Mouse (Mus musculus): ENCODE data around the gene Rps2. TPM values are rescaled to one million over a fixed set of nuclear protein-coding genes. Genes with fewer than 3 reads are reported as not detected.

Gene Rps2
- total RNA-seq, 2 experiments from 2014 or later: 508 to 641 TPM

GRCm38 (mm10) chr17:24766266-24766875 is 48.5 kb downstream of the Rps2 start:
- intact Hi-C loops (cut with DNase I): no loop called here
- DNase-seq: no peak
- H3K4me3 ChIP-seq: no peak overlapping the region
- no peak for TF ChIP-seq CTCF (IDR thresholded peaks at IDR 0.05)
- no peak overlapping the region for H3K27ac ChIP-seq

GRCm38 (mm10) chr17:24769146-24769545 is 51.2 kb downstream of the Rps2 start:
- TF ChIP-seq CTCF (IDR thresholded peaks at IDR 0.05): no peak
- Histone ChIP-seq H3K27ac (no peak overlapping the region), H3K4me3 (no peak overlapping the region)
- no peak for DNase-seq
- intact Hi-C loops (cut with DNase I): no loop called here

Other genes with a start within 250 kb of the Rps2 start
- 10 to 100 TPM; 11.4 to 16.5 TPM for gene E4f1, start 247.8 kb upstream of the Rps2 start, total RNA-seq (2021)
- 10 to 100 TPM; 50.8 to 56.3 TPM for gene Pgp, start 247.7 kb upstream of the Rps2 start, total RNA-seq (2021)
- gene Bricd5, start 244.2 kb upstream of the Rps2 start, total RNA-seq (2021): not detected
- gene Mlst8, start 239.0 kb upstream of the Rps2 start, total RNA-seq (2021): 10 to 100 TPM; 12.1 to 14.8 TPM
- under 1 TPM in 1 of 2 experiments, not detected in 1; 0.08 TPM for gene Caskin1, start 229.5 kb upstream of the Rps2 start, total RNA-seq (2021)
- gene Traf7, start 190.2 kb upstream of the Rps2 start, total RNA-seq (2021): 10 to 100 TPM; 27.3 to 35.2 TPM
- not detected for gene Rab26, start 183.9 kb upstream of the Rps2 start, total RNA-seq (2021)
- 10 to 100 TPM; 18.3 to 25.0 TPM for gene Pkd1, start 168.3 kb upstream of the Rps2 start, total RNA-seq (2021)
- gene Tsc2, start 85.5 kb upstream of the Rps2 start, total RNA-seq (2021): 10 to 100 TPM; 84.9 to 90.4 TPM
- gene Nthl1, start 85.4 kb upstream of the Rps2 start, total RNA-seq (2021): 1 to 10 TPM; 2.6 to 3.4 TPM
- 10 to 100 TPM; 27.8 to 52.9 TPM for gene Slc9a3r2, start 67.8 kb upstream of the Rps2 start, total RNA-seq (2021)
- not detected for gene Npw, start 59.7 kb upstream of the Rps2 start, total RNA-seq (2021)
- gene Zfp598, start 48.4 kb upstream of the Rps2 start, total RNA-seq (2021): 10 to 100 TPM; 22.1 to 24.5 TPM
- gene Syngr3, start 28.2 kb upstream of the Rps2 start, total RNA-seq (2021): not detected
- gene Gfer, start 22.0 kb upstream of the Rps2 start, total RNA-seq (2021): 10 to 100 TPM; 32.8 to 37.5 TPM
- gene Noxo1, start 21.9 kb upstream of the Rps2 start, total RNA-seq (2021): under 1 TPM; 0.56 to 0.74 TPM
- 10 to 100 TPM; 15.5 to 16.7 TPM for gene Tbl3, start 10.5 kb upstream of the Rps2 start, total RNA-seq (2021)
- gene Rnf151, start 53 bp upstream of the Rps2 start, total RNA-seq (2021): not detected
- 100 to 1,000 TPM; 367 to 608 TPM for gene Ndufb10, start 6.4 kb downstream of the Rps2 start, total RNA-seq (2021)
- 100 to 1,000 TPM; 753 to 889 TPM for gene Rpl3l, start 9.7 kb downstream of the Rps2 start, total RNA-seq (2021)
- gene Msrb1, start 18.5 kb downstream of the Rps2 start, total RNA-seq (2021): 100 to 1,000 TPM; 165 to 220 TPM
- gene Hs3st6, start 34.9 kb downstream of the Rps2 start, total RNA-seq (2021): not detected
- not detected for gene Meiob, start 86.2 kb downstream of the Rps2 start, total RNA-seq (2021)
- 10 to 100 TPM; 75.8 to 90.9 TPM for gene Hagh, start 122.0 kb downstream of the Rps2 start, total RNA-seq (2021)
- gene Fahd1, start 132.2 kb downstream of the Rps2 start, total RNA-seq (2021): 10 to 100 TPM; 34.6 to 50.6 TPM
- gene Igfals, start 147.9 kb downstream of the Rps2 start, total RNA-seq (2021): 1 to 10 TPM; 3.4 to 4.0 TPM
- 10 to 100 TPM; 10.5 to 11.3 TPM for gene Nubp2, start 168.2 kb downstream of the Rps2 start, total RNA-seq (2021)
- 10 to 100 TPM; 30.4 to 37.7 TPM for gene Spsb3, start 168.5 kb downstream of the Rps2 start, total RNA-seq (2021)
- gene Eme2, start 177.0 kb downstream of the Rps2 start, total RNA-seq (2021): 10 to 100 TPM in 1 of 2 experiments, 1 to 10 TPM in 1; 9.3 to 10.9 TPM
- 10 to 100 TPM; 75.8 to 95.7 TPM for gene Mrps34, start 177.0 kb downstream of the Rps2 start, total RNA-seq (2021)
- 10 to 100 TPM; 10.2 to 13.1 TPM for gene Nme3, start 178.4 kb downstream of the Rps2 start, total RNA-seq (2021)
- 10 to 100 TPM; 19.3 to 21.8 TPM for gene Mapk8ip3, start 218.9 kb downstream of the Rps2 start, total RNA-seq (2021)
- gene Jpt2, start 242.6 kb downstream of the Rps2 start, total RNA-seq (2021): 1 to 10 TPM; 5.3 to 6.8 TPM